Mouse (Mus musculus): ENCODE results near the gene Gm45021.
A peak's percentile ranks its signal among the peaks of the same experiment; 100 is the strongest.

Gene Gm45021

DNA sequence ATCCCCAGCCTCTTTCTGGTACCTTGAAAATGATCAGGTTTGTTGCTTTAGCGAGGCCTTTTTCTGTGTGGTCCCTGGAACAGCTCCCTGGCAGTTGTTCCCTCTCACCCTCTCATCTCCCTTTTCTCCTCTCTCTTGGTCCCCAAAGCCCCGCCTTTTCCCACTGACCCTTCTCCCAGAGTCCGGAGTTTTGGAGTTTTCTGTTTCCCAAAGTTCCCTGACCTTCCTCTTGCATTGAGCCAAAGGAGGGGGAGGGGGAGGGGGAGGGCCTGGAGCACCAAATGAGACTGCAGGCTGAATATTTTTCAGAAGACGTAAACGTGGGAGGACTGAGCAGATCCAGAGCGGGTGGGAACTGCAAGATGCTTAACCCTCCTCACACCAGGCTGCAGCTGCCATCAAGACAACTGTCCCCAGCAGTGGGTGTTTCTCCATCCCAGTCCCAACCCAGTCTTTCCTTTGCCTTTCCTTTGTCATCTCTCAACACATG, 16.8 kb upstream of the Gm45021 start, which contains the start of gene Rarres2:
Gene Rarres2 (minus strand): TSS at position 218 of the 490 bp plus-strand sequence.
- peak; percentile 49 for DNase-seq (ENCODE audit: low spot score)

GRCm38 (mm10) chr6:48573280-48573679, 16.1 kb upstream of the Gm45021 start:
- no peak for DNase-seq (ENCODE audit: low spot score)

GRCm38 (mm10) chr6:48573981-48574380, 15.4 kb upstream of the Gm45021 start:
- DNase-seq (ENCODE audit: low spot score) = no peak

- DNase-seq (ENCODE audit: low spot score) = no peak
These were observed 10.7 kb upstream of the Gm45021 start for GRCm38 (mm10) chr6:48578736-48579135.

- DNase-seq (ENCODE audit: low spot score) = no peak
These were observed 10.2 kb upstream of the Gm45021 start for GRCm38 (mm10) chr6:48579215-48579648.

- no peak for DNase-seq (ENCODE audit: low spot score)
These were observed 8.2 kb upstream of the Gm45021 start for GRCm38 (mm10) chr6:48581257-48581656.

DNA sequence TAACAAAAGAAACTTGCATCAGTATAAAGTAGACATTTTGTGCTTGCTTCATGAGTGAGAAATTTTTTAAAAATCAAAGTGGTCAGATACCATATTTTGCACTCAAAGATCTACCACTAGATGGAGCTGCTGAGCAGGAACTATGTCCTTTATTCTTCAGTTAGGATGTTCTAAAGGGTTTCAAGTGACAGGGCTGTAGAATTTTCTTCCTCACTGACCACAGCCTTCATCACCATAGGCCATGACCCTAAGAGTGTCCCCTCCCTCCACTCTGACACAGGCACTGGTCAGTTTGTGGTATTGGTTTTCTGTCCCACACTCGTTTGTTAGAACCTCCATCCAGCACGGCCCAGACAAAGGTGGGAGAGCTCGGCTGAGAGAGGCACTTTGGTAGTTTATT, 7.4 kb upstream of the Gm45021 start:
- DNase-seq (ENCODE audit: low spot score) = no peak

- DNase-seq (ENCODE audit: low spot score) = no peak
These were observed 1.9 kb downstream of the Gm45021 start for GRCm38 (mm10) chr6:48591221-48591845.

GRCm38 (mm10) chr6:48591871-48592270, 2.5 kb downstream of the Gm45021 start:
- no peak for DNase-seq (ENCODE audit: low spot score)

GRCm38 (mm10) chr6:48593158-48594042, 4.0 kb downstream of the Gm45021 start, which contains the start of the genes Repin1 and Gm44965:
TSS of gene Repin1 (plus strand) at chr6:48593883.
TSS of gene Gm44965 (plus strand) at chr6:48593941.
- DNase-seq (ENCODE audit: low spot score) = peak; percentile 90

DNA sequence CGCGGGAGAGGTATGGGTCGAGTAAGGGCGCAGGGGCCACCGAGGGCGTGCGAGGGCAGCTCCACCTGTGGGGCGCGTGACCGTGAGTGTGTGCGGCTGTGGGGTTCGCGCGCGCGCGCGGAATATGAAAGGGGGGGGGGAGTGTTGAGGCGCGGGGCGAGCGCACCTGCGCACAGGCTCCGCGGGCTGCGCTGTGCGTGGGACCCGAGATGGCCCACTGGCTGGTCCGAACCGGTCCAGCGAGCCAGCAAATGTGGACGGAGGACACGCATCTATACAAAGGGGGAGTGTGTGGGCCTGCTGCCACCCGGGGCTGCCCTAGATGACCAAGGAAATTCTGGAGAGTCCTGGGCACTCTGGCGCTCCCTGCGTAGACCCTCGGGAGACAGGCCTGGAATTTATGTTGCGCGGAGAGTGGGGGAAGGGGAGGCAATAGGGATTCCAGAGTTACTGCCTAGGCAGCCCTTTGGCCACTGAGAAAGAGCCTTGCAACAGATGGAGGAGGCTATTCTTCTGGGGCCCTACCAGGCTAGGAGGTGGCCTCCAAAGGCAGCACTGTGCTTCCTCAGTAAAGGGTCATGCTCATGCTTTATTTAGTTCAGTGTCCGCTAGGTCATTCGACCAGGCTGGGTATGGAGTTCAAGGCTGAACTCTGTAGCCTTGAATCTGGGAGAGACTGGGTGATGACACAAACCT, 4.8 kb downstream of the Gm45021 start:
- peak; percentile 41 for DNase-seq (ENCODE audit: low spot score)

- no peak for DNase-seq (ENCODE audit: low spot score)
These were observed 5.9 kb downstream of the Gm45021 start for GRCm38 (mm10) chr6:48595278-48595677.

GRCm38 (mm10) chr6:48596545-48597232, 7.3 kb downstream of the Gm45021 start:
- DNase-seq (ENCODE audit: low spot score) = no peak

- peak; percentile 27 for DNase-seq (ENCODE audit: low spot score)
These were observed 7.8 kb downstream of the Gm45021 start for GRCm38 (mm10) chr6:48597233-48597625.

DNA sequence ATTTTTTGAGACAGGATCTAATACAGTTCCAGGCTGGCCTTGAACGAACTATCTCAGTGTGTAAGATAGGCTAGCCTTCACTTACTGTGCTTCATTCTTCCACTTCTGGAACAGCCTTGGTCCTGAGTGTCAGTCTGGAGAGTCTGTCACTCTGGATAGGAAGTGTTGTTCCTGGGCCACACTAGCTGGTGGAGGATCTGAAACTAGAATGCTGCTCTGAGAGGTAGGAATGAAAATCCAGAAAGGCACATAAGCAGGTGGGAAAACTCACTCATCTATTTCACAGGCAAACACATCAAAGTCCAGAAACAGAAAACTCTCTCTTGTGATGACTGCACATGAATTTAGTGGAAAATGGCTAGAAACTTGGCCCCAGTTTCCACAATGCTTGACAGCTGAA, 11.2 kb downstream of the Gm45021 start:
- no peak for DNase-seq (ENCODE audit: low spot score)

DNA sequence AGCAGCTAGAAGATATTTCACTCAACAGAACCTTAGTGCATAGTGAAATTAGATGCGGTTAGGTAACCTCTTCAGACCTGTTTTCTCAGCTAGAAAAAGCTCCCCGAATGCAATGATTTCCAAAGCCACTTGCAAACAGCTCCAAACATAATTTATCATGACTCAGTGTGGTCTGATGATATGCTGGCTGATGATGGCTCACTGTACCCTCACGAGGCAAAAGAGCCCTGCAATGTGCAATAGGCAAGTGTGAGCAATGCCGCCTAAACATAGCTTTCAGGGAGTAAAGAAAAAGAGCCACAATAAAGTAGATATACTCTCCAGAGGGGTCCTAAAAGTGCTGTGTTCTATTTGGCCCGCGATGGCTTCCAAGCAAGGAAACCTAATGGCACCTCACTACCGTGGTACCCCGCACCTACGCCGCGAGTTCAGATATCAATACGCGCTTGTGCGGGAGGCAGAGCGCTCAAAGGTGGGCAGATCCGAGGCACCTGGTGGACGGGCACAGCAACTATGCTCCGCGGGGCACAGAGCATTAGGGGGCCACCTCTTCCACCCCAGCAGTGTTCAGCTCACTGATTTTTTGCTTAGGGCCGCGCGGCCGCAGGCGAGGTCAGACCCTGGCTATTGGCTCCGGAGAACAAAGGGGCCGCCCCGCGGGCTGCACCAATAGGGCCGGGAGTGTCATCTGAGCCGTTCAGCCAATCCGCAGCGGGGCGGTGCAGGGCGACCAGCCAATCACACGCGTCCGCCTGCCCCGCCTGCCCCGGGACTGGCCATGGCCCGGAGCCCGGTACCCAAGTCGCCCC, 12.1 kb downstream of the Gm45021 start, which contains the start of gene Zfp775:
Gene Zfp775 (plus strand): TSS at position 793 of the 809 bp plus-strand sequence.
- peak; percentile 95 for DNase-seq (ENCODE audit: low spot score)

GRCm38 (mm10) chr6:48602080-48602741, 12.8 kb downstream of the Gm45021 start:
- no peak for DNase-seq (ENCODE audit: low spot score)

- no peak for DNase-seq (ENCODE audit: low spot score)
These were observed 18.7 kb downstream of the Gm45021 start for GRCm38 (mm10) chr6:48608124-48608523.

GRCm38 (mm10) chr6:48609512-48609911, 20.1 kb downstream of the Gm45021 start:
- no peak for DNase-seq (ENCODE audit: low spot score)

- no peak for DNase-seq (ENCODE audit: low spot score)
These were observed 21.2 kb downstream of the Gm45021 start for GRCm38 (mm10) chr6:48610657-48611056.

Measured in testis, postnatal 14 days (tissue).